Mouse (Mus musculus) olfactory bulb, adult 2 months (tissue): ENCODE data around the gene Dll4.

Experiments
- CTCF ChIP-seq: fragments of 200-500 bp; IDR thresholded peaks from 2 replicates; pipeline ENCODE4 v1.5.1; 2012; ENCODE audit warnings: low read depth, mild to moderate bottlenecking, low read length, moderate library complexity; ENCODE audit not compliant: insufficient read depth
- POLR2A ChIP-seq: fragments of 200-500 bp; IDR thresholded peaks from 2 replicates; pipeline ENCODE4 v1.6.1; 2012; ENCODE audit warnings: mild to moderate bottlenecking, low read depth, low read length, moderate library complexity; ENCODE audit not compliant: insufficient read depth

DNA sequence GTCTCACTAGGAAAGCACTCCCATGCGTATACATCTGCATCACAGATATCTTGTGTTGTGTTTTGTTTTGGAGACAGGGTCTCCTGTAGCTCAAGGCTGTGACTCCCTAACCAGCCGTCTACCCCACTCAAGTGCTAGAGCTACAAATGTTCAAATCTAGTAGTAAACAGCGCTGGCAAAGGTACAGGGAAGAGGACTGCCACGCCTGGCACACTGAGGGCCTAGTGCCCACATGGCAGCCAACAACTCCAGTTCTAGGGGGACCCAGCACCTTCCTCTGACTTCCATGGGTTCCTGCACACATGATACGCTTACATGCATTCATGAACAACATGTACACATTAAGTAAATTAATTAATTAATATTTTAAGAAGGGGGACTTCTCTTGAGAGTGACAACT is 33.3 kb upstream of the Dll4 start:
- TF ChIP-seq POLR2A, result no peak
- no peak for TF ChIP-seq CTCF
